Mouse (Mus musculus): ENCODE measurements around the gene Pola1. TPM values are rescaled to one million over a fixed set of nuclear protein-coding genes. Genes with fewer than 3 reads are reported as not detected.

Pola1 gene
- total RNA-seq (2017) = 12.3 to 19.7 TPM (median 15.5 TPM) in 3 replicates

DNA sequence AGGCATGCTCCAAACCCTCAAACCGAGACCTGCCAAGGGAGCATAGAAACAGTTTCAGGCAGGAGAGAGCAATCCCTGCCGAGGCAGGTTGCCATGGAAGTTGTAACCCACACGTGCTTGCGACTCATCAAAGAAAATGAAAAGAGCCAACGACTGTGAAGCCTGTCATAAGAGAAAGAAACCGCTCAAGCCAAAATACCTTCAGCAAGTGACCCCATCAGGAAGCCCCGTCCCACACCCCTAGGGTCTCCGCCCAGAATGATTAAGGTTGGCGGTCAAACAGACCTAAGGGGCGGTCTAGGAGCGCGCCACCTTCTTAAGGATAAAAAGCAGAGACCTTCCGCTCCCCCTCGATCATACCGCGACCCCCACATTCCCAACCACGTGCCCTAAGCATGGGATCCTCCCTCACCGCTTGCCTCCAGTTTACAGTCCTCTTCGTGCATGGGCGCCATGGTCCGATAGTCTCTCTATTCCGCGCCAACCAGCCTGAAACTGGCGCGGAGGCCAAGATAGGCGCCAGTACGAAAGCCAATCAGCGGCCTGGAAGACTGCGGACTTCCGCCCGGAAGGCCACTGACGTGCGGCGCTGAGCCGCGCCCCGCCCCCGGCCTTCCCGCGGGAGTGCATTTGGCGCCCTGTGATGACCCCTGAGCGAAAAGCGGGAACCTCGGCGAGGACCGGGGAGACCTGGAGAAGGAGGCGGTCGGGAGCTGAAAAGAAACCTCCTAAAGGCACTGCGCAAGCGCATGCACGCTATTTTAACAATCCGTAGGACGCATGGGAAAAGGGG, at the start of gene Pola1:
Pola1 (minus strand) TSS at position 499 of the 793 bp plus-strand sequence.
- ATAC-seq (replicated peaks; ENCODE audit: insufficient number of reproducible peaks, low FRiP score, low TSS enrichment, poor library complexity, severe bottlenecking) = peak; percentile 97

DNA sequence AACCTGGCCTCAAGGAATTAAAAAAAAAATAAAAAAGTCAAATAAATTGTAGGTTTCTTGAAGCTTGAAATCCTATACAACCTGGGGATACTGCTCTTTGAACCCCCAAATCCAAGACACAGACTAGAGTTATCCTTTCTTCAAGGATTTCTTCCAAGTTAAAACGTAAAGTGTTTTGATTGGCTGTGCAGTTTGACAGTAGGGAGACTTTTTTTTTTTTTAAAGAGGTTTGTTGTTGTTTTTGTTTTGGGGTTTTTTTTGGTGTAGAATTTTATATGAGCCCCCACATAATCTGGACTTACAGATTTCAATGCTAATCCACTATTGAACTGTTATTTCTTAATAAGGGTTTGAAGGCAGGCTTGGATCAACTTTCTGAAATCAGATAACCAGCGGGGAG, 44.3 kb upstream of the Pola1 start:
- ATAC-seq (replicated peaks; ENCODE audit: insufficient number of reproducible peaks, low FRiP score, low TSS enrichment, poor library complexity, severe bottlenecking) = no peak

DNA sequence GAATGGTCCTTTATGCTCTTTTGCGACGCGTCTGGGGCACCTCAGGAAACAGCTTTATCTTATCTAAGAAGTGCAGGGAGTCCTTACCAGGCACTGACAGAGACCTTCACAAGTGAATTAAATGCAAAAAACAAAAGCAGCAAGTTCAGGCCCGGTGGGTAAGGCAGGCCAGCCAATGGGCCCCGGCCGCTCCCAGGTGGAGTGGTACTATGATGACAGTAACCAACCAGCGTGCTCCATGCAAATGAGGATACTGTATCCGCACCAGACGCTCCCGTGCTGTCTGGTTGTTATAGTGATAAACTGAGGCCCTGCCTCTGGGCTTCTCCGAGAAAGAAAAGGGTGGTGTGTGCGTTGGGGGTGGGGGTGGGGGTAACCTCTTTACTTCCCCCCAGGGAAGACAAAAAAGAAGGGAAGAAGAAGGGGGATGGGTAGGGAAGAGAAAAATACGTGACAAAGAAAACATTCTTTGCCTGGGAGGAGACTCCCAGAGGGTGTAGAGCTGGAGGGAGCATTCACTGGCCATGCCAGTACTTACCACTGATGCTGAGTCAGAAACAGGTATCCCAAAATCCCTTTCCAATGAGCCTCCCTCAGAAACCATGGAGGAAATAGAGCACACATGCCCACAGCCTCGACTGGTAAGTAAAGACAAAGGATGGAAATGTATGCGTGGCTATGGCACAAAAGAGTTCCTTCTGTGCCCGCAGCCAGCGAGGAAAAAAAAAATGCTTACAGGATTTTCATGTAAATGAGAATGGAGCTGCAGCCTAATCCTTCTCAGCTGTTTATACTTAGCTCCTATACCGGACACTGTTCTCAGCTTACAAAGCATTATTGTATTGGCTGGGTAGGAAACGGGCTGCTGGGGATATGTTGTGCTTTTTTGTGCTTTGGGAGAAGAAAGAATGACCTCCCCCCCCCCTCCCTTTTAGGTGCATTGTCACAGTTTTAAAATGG, 43.2 kb upstream of the Pola1 start:
- peak; percentile 70; the same call in 1 of the 2 replicates for ATAC-seq (replicated peaks; ENCODE audit: insufficient number of reproducible peaks, low FRiP score, low TSS enrichment, poor library complexity, severe bottlenecking)

- no peak for ATAC-seq (replicated peaks; ENCODE audit: insufficient number of reproducible peaks, low FRiP score, low TSS enrichment, poor library complexity, severe bottlenecking)
Observed at GRCm38 (mm10) chrX:93674432-93674831, 42.5 kb upstream of the Pola1 start.

DNA sequence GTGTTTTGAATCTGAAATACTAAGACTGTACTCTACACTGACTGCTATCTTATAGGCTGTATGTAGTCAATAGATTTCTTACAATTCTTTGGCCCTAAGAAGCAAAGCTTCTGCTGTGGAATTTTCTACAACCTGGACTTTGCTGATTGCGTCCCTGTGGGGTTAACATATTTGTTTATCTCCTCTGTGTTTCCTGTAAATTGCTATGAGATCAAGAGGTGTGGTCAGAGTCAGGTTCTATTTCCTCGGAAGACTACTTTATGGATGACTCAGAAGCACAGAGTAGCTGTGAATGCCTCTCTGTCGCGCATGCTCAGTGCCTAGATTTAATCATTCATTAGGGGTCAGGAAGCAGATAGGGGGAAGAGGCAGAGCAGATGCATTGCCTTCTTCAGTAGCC, 32.8 kb upstream of the Pola1 start:
- ATAC-seq (replicated peaks; ENCODE audit: insufficient number of reproducible peaks, low FRiP score, low TSS enrichment, poor library complexity, severe bottlenecking) = no peak

- no peak for ATAC-seq (replicated peaks; ENCODE audit: insufficient number of reproducible peaks, low FRiP score, low TSS enrichment, poor library complexity, severe bottlenecking)
Observed at GRCm38 (mm10) chrX:93663919-93664586, 32.1 kb upstream of the Pola1 start.

- no peak for ATAC-seq (replicated peaks; ENCODE audit: insufficient number of reproducible peaks, low FRiP score, low TSS enrichment, poor library complexity, severe bottlenecking)
Observed at GRCm38 (mm10) chrX:93655153-93655552, 23.2 kb upstream of the Pola1 start.

DNA sequence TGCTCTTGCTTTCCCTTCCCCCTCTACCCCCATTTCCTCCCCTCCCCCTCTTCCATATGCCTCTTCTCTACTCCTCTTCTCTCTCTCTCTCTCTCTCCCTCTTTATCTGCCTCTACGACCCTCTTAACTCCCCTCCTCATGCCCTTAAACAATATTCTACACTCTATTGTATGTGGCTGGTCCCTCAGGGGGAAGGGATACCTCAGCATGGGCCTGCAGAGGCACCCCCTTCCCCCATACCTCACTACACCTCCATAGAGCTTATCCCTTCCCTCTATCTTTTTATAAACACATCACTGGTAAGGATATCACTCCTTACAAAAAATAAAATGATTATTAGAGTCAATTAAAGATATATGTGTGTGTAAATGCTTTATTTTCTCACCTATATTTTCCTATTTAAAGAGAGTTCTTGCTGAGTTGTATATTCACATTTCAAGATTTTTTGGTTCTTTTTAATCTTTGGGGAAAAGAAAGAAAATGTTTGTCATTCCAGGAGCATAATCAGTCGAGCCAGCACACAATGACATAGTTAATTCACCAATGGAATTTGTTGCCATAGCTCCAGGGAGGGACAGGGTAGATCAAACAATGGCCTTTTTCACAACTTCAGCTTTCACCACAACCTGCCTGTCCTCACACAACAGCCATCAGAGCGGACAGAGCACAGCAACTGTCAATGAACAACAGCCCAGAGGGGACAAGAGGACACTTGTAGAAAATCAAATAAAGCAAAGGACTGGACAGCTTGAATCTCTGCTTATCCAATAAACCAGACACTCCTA, 22.5 kb upstream of the Pola1 start, which contains the start of gene Pcyt1b:
Pcyt1b (plus strand) TSS at position 646 of the 785 bp plus-strand sequence.
- ATAC-seq (replicated peaks; ENCODE audit: insufficient number of reproducible peaks, low FRiP score, low TSS enrichment, poor library complexity, severe bottlenecking) = no peak

DNA sequence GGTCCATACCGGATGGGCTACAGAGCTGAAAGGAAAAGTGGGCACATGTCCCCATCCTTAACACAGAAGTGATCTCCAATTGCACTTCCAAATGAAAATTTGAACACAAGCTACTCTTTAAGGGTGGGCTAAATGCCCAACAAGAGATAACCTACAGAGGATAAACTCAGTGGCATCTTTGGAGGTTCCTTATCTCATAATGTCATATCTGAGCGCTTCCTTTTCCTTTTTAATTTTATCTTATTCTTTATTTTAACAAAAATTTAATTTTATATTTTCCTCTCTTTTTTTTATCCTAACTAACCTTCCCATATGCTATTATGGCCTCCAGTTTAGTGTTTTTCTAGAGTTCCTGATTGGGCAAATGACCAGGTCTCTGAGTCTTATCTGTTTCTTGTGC, 18.8 kb upstream of the Pola1 start:
- ATAC-seq (replicated peaks; ENCODE audit: insufficient number of reproducible peaks, low FRiP score, low TSS enrichment, poor library complexity, severe bottlenecking) = no peak

GRCm38 (mm10) chrX:93644022-93644421, 12.1 kb upstream of the Pola1 start:
- ATAC-seq (replicated peaks; ENCODE audit: insufficient number of reproducible peaks, low FRiP score, low TSS enrichment, poor library complexity, severe bottlenecking) = no peak

- no peak for ATAC-seq (replicated peaks; ENCODE audit: insufficient number of reproducible peaks, low FRiP score, low TSS enrichment, poor library complexity, severe bottlenecking)
Observed at GRCm38 (mm10) chrX:93643600-93643999, 11.6 kb upstream of the Pola1 start.

GRCm38 (mm10) chrX:93634861-93635375, 3.0 kb upstream of the Pola1 start:
- no peak for ATAC-seq (replicated peaks; ENCODE audit: insufficient number of reproducible peaks, low FRiP score, low TSS enrichment, poor library complexity, severe bottlenecking)

DNA sequence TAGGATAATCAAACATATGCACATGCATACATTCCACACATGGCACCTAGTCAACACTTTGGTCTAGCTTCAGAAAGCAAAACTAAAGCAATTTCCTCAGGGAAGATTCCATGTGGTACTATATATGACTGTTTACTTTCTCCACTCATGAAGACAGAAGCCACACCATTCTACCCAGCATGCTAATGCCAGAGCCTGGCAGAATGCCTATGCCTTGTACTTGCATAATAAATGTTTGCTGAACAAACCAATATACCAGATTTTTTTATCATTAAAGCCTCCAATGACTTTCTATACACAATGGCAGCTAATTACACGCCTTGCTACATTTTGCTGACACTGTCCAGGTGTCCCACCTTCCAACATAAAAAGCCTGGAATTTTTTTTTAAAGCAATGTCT, 1.7 kb downstream of the Pola1 start:
- no peak for ATAC-seq (replicated peaks; ENCODE audit: insufficient number of reproducible peaks, low FRiP score, low TSS enrichment, poor library complexity, severe bottlenecking)

DNA sequence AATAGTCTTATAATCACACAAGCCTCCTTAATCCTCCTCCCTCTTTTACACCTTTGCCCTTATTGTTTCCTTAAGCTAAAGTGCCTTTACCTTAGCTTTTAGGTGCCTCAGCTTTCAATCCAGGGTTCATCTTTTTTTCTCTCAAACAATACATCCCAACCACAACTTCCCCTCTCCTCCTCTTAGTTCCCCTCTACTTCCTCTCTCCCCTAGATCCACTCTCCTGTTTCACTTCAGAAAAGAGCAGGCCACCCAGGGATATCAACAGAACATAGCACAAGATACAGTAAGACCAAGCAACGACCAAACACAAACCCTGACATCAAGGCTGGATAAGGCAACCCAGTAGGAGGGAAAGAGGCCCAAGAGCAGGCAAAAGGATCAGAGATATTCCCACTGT, 29.7 kb downstream of the Pola1 start:
- no peak for ATAC-seq (replicated peaks; ENCODE audit: insufficient number of reproducible peaks, low FRiP score, low TSS enrichment, poor library complexity, severe bottlenecking)

- no peak for ATAC-seq (replicated peaks; ENCODE audit: insufficient number of reproducible peaks, low FRiP score, low TSS enrichment, poor library complexity, severe bottlenecking)
Observed at GRCm38 (mm10) chrX:93594283-93594682, 37.7 kb downstream of the Pola1 start.

DNA sequence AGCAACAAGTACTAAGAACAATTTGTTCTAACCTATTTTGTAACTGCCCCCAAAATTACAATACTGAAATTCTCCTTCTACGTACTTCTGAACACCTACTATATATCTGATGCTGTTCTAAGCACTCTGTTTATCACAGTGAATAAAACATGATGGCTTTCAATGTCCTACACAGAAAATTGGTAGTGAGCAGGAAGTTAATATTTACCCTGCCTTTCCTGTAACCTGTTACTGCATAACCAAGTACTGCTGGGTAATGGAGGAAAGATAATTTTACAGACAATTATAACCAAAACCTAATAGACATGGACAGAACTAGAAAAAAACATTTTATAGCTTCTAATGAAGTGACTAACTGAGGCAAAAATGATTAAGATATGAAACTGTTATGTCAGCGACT, 51.0 kb downstream of the Pola1 start:
- no peak for ATAC-seq (replicated peaks; ENCODE audit: insufficient number of reproducible peaks, low FRiP score, low TSS enrichment, poor library complexity, severe bottlenecking)

DNA sequence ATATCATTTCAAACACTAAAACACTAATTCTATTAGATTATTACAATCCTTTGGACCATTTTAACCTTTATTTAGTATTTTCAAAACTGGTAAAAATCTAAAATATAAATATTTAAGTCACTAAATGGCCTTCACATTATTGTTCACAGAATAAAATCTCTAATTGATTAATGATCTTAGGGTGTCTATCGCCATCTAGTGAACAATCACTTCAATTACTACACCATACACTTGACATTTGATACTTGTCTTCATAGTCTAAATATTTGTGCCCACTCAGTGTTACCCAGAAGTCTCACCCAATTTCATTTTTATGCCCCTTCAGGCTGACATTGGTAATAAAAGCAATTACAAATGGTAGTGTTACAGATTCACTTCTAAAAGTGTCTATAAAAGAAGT, 74.8 kb downstream of the Pola1 start:
- ATAC-seq (replicated peaks; ENCODE audit: insufficient number of reproducible peaks, low FRiP score, low TSS enrichment, poor library complexity, severe bottlenecking) = no peak

DNA sequence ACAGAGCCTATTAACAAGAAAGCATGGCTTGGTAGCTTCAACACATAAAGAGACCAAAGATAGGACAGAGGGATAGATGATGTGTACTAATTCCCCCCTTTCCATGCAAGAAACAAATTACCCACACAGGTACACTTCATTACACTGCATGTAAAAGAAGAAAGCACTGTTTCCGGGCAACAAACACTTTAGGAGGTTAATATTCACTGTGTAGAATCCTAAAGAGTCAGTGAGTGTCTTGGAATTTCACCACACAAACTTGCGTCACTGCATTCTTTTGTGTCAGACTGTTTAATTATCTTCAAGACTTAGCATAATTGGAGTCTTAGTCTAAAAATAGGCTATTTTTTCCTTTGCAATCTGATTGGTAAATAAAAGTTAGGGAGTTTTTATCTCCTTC, 92.2 kb downstream of the Pola1 start:
- ATAC-seq (replicated peaks; ENCODE audit: insufficient number of reproducible peaks, low FRiP score, low TSS enrichment, poor library complexity, severe bottlenecking) = no peak
